In the genomic region with DNA sequence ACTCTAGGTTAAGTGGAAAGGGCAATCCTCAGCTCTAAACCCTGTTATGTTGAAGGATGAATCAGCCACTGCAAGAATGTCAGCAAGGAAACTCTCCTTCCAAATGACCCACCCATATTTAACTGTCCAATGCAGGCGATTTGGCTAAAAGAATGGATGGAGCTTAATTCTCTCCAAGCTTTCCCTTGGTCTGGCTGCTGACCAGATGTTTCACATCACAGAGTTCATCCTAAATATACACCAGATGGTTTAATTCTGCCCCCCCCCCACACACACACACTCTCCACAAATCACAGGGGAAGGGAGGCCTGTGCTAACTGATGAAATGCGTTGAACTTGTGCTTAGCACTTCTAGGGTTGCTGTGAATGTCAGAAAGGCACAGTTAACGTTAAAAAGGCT, we compare ENCODE assay signal across 15 mouse cellular contexts. TPM values are rescaled to one million over a fixed set of nuclear protein-coding genes. Genes with fewer than 3 reads are reported as not detected.
A peak's percentile ranks its signal among the peaks of the same experiment; 100 is the strongest.
DNase-seq lines count a peak whose midpoint lies in the region; ATAC-seq lines count a peak whose summit lies in the region.
"Had no signal": no experiment of that assay in that cellular context is flagged by ENCODE, and none has a peak within 500 bp of the region (broad histone marks: within the 10 kb centered on the region; RNA-seq: fewer than 3 reads in every experiment).

No protein-coding gene starts in this region.

- H3K36me3 ChIP-seq in hindbrain, embryonic 11.5 days (ENCODE audit: control insufficient read depth, insufficient read depth, low read length) = no peaks in the 10 kb centered on the region
- H3K36me3 ChIP-seq in hindbrain, embryonic 14.5 days (replicated peaks; ENCODE audit: control insufficient read depth, insufficient read depth) = no peaks in the 10 kb centered on the region
- H3K36me3 ChIP-seq in midbrain, embryonic 16.5 days (ENCODE audit: control insufficient read depth, insufficient read depth, low read length) = no peaks in the 10 kb centered on the region
- no peaks in the 10 kb centered on the region for H3K36me3 ChIP-seq in midbrain, embryonic 13.5 days
- H3K36me3 ChIP-seq in forebrain, embryonic 11.5 days (ENCODE audit: control insufficient read depth, insufficient read depth, low read length) = no peaks in the 10 kb centered on the region
- H3K36me3 ChIP-seq: neural tube, embryonic 13.5 days had no signal

- H3K27me3 ChIP-seq in hindbrain, embryonic 11.5 days (ENCODE audit: control insufficient read depth, insufficient read depth, low read length) = no peaks in the 10 kb centered on the region
- H3K27me3 ChIP-seq in hindbrain, embryonic 14.5 days (ENCODE audit: control insufficient read depth, insufficient read depth, low read length) = no peaks in the 10 kb centered on the region
- H3K27me3 ChIP-seq in midbrain, embryonic 16.5 days (ENCODE audit: control insufficient read depth, insufficient read depth, low read depth, low read length) = no peaks in the 10 kb centered on the region
- H3K27me3 ChIP-seq in midbrain, embryonic 13.5 days = no peaks in the 10 kb centered on the region
- H3K27me3 ChIP-seq in forebrain, embryonic 11.5 days (ENCODE audit: control insufficient read depth, insufficient read depth, low read length) = no peaks in the 10 kb centered on the region
- H3K27me3 ChIP-seq: megakaryocyte, embryonic 14.5 days; neural tube, embryonic 13.5 days had no signal

- no peak overlapping the region for H3K4me2 ChIP-seq in hindbrain, embryonic 11.5 days (replicated peaks; ENCODE audit: low read depth, low read length)
- no peak overlapping the region for H3K4me2 ChIP-seq in hindbrain, embryonic 14.5 days (replicated peaks)
- no peak overlapping the region for H3K4me2 ChIP-seq in midbrain, embryonic 16.5 days (ENCODE audit: low read length)
- no peak overlapping the region for H3K4me2 ChIP-seq in midbrain, embryonic 13.5 days (replicated peaks)
- no peak overlapping the region for H3K4me2 ChIP-seq in forebrain, embryonic 11.5 days (ENCODE audit: low read depth, low read length, severe bottlenecking)
- H3K4me2 ChIP-seq: neural tube, embryonic 13.5 days had no signal

- 65% methylated on average over 3 of the region's 3 CpGs for WGBS in hindbrain, embryonic 11.5 days
- WGBS in hindbrain, embryonic 14.5 days = 65% methylated on average over 3 of the region's 3 CpGs
- WGBS in midbrain, embryonic 16.5 days = 63% methylated on average over 3 of the region's 3 CpGs
- 62% methylated on average over 3 of the region's 3 CpGs for WGBS in midbrain, embryonic 13.5 days
- WGBS in forebrain, embryonic 11.5 days = 64% methylated on average over 3 of the region's 3 CpGs

- peak; percentile 7 for DNase-seq in hindbrain, embryonic 11.5 days (ENCODE audit: low spot score)
- no peak for DNase-seq in hindbrain, embryonic 14.5 days (ENCODE audit: low spot score)
- DNase-seq in kidney, postnatal 10 days = peak; percentile 70
- no peak for DNase-seq in layer of hippocampus, postnatal 36 days
- DNase-seq in cerebellum, postnatal 14 days = no peak
- no peak for DNase-seq in forebrain, embryonic 11.5 days (ENCODE audit: low spot score)
- DNase-seq: adrenal gland, adult 8-10 months; cerebellum, adult 11 months; liver had no signal

- H3K9ac ChIP-seq in hindbrain, embryonic 11.5 days (ENCODE audit: low read depth, low read length) = no peak overlapping the region
- H3K9ac ChIP-seq in hindbrain, embryonic 14.5 days = no peak overlapping the region
- H3K9ac ChIP-seq in midbrain, embryonic 16.5 days (ENCODE audit: low read depth, low read length) = no peak overlapping the region
- no peak overlapping the region for H3K9ac ChIP-seq in midbrain, embryonic 13.5 days (replicated peaks)
- H3K9ac ChIP-seq in forebrain, embryonic 11.5 days (ENCODE audit: low read length) = no peak overlapping the region
- H3K9ac ChIP-seq: neural tube, embryonic 13.5 days had no signal

- no peak overlapping the region for H3K4me3 ChIP-seq in hindbrain, embryonic 11.5 days (ENCODE audit: low read depth, low read length)
- H3K4me3 ChIP-seq in hindbrain, embryonic 14.5 days (replicated peaks; ENCODE audit: low read length) = no peak overlapping the region
- no peak overlapping the region for H3K4me3 ChIP-seq in midbrain, embryonic 16.5 days (ENCODE audit: low read depth, low read length)
- H3K4me3 ChIP-seq in midbrain, embryonic 13.5 days (replicated peaks) = no peak overlapping the region
- H3K4me3 ChIP-seq in forebrain, embryonic 11.5 days (ENCODE audit: low read depth, low read length) = no peak overlapping the region
- H3K4me3 ChIP-seq: megakaryocyte, embryonic 14.5 days; neural tube, embryonic 13.5 days had no signal

- no peak for ATAC-seq in hindbrain, embryonic 11.5 days (ENCODE audit: low FRiP score)
- ATAC-seq in hindbrain, embryonic 14.5 days (ENCODE audit: low FRiP score) = no peak
- ATAC-seq in midbrain, embryonic 16.5 days = no peak
- no peak for ATAC-seq in midbrain, embryonic 13.5 days
- ATAC-seq in forebrain, embryonic 11.5 days (replicated peaks; ENCODE audit: low FRiP score) = no peak
- ATAC-seq: hindbrain, embryonic 16.5 days had no signal

- no peaks in the 10 kb centered on the region for H3K9me3 ChIP-seq in hindbrain, embryonic 11.5 days (ENCODE audit: control insufficient read depth, low read length)
- H3K9me3 ChIP-seq in hindbrain, embryonic 14.5 days (ENCODE audit: control insufficient read depth, low read length) = no peaks in the 10 kb centered on the region
- H3K9me3 ChIP-seq in midbrain, embryonic 16.5 days (replicated peaks; ENCODE audit: control insufficient read depth, low read length, poor library complexity, severe bottlenecking) = no peaks in the 10 kb centered on the region
- H3K9me3 ChIP-seq in midbrain, embryonic 13.5 days = no peaks in the 10 kb centered on the region
- H3K9me3 ChIP-seq in forebrain, embryonic 11.5 days (ENCODE audit: control insufficient read depth, low read length) = no peaks in the 10 kb centered on the region
- H3K9me3 ChIP-seq: megakaryocyte, embryonic 14.5 days; neural tube, embryonic 13.5 days had no signal

- no peaks in the 10 kb centered on the region for H3K4me1 ChIP-seq in hindbrain, embryonic 11.5 days (replicated peaks; ENCODE audit: control insufficient read depth, insufficient read depth, low read length)
- H3K4me1 ChIP-seq in hindbrain, embryonic 14.5 days (replicated peaks; ENCODE audit: control insufficient read depth, insufficient read depth, low read length) = 0 out of 2 replicates have a peak, but pooled peaks cover 3% of the 10 kb centered on the region
- peaks cover 6% of the 10 kb centered on the region; the same call in 1 of the 2 replicates for H3K4me1 ChIP-seq in midbrain, embryonic 16.5 days (ENCODE audit: control insufficient read depth, insufficient read depth, low read length)
- H3K4me1 ChIP-seq in midbrain, embryonic 13.5 days (replicated peaks) = 0 out of 2 replicates have a peak, but pooled peaks cover 3% of the 10 kb centered on the region
- no peaks in the 10 kb centered on the region for H3K4me1 ChIP-seq in forebrain, embryonic 11.5 days (replicated peaks; ENCODE audit: control insufficient read depth, insufficient read depth, low read length)
- H3K4me1 ChIP-seq: megakaryocyte, embryonic 14.5 days; neural tube, embryonic 13.5 days had no signal

- H3K27ac ChIP-seq in hindbrain, embryonic 11.5 days (ENCODE audit: low read depth, low read length) = no peak overlapping the region
- no peak overlapping the region for H3K27ac ChIP-seq in hindbrain, embryonic 14.5 days
- H3K27ac ChIP-seq in midbrain, embryonic 16.5 days (ENCODE audit: low read length) = peak overlapping the region; percentile 2; the same call in 1 of the 2 replicates
- H3K27ac ChIP-seq in midbrain, embryonic 13.5 days = no peak overlapping the region
- no peak overlapping the region for H3K27ac ChIP-seq in forebrain, embryonic 11.5 days (ENCODE audit: low read depth, low read length)
- H3K27ac ChIP-seq: neural tube, embryonic 13.5 days had no signal

RNA-seq across cellular contexts. Expression of gene Nps, which starts 21.4 kb away (rescaled TPM):
- not detected in 2 replicates for polyA plus RNA-seq in hindbrain, embryonic 11.5 days (2014; fragmentation: Nextera tagmentation; extraction: Ambion mirVana)
- not detected in 2 replicates for polyA plus RNA-seq in hindbrain, embryonic 14.5 days (2014; fragmentation: Nextera tagmentation; extraction: Ambion mirVana)
- polyA plus RNA-seq in midbrain, embryonic 16.5 days (2015; fragmentation: Nextera tagmentation; extraction: Ambion mirVana) = 0.23 and 0.61 TPM in 2 replicates
- not detected in 2 replicates for polyA plus RNA-seq in midbrain, embryonic 13.5 days (2015; fragmentation: Nextera tagmentation; extraction: Ambion mirVana)
- total RNA-seq in layer of hippocampus, postnatal 36 days (2021) = not detected
- polyA plus RNA-seq in forebrain, embryonic 11.5 days (2014; fragmentation: Nextera tagmentation; extraction: Ambion mirVana) = not detected in 2 replicates
- total RNA-seq: heart, adult 8-10 months had no signal
- polyA plus RNA-seq: neural tube, embryonic 13.5 days had no signal

Comparison
In these comparisons a context has a peak if more than half of its experiments do, and no peak if none do; other contexts are left out.
1. DNase-seq: peak in hindbrain, embryonic 11.5 days (single experiment) and kidney, postnatal 10 days (single experiment); none in hindbrain, embryonic 14.5 days (single experiment), layer of hippocampus, postnatal 36 days (0 of 2), cerebellum, postnatal 14 days (0 of 2) and forebrain, embryonic 11.5 days (single experiment).